Mouse (Mus musculus): ENCODE results near the gene Il1a.

Il1a gene

GRCm38 (mm10) chr2:129309836-129310235 is at the start of gene Il1a:
Gene Il1a (minus strand): TSS chr2:129309972.
- DNase-seq (ENCODE audit: low read depth), result no peak

GRCm38 (mm10) chr2:129338138-129338621 is 28.4 kb upstream of the Il1a start:
- DNase-seq (ENCODE audit: low read depth), result no peak

- no peak for DNase-seq (ENCODE audit: low read depth)
These were observed 23.7 kb upstream of the Il1a start for GRCm38 (mm10) chr2:129333471-129333870.

- DNase-seq (ENCODE audit: low read depth), result no peak
These were observed 20.8 kb upstream of the Il1a start for GRCm38 (mm10) chr2:129330540-129330939.

GRCm38 (mm10) chr2:129330024-129330423 is 20.3 kb upstream of the Il1a start:
- no peak for DNase-seq (ENCODE audit: low read depth)

GRCm38 (mm10) chr2:129328238-129328637 is 18.5 kb upstream of the Il1a start:
- no peak for DNase-seq (ENCODE audit: low read depth)

GRCm38 (mm10) chr2:129324216-129324615 is 14.4 kb upstream of the Il1a start:
- no peak for DNase-seq (ENCODE audit: low read depth)

- no peak for DNase-seq (ENCODE audit: low read depth)
These were observed 12.4 kb upstream of the Il1a start for GRCm38 (mm10) chr2:129322117-129322635.

GRCm38 (mm10) chr2:129320033-129320605 is 10.3 kb upstream of the Il1a start:
- no peak for DNase-seq (ENCODE audit: low read depth)

GRCm38 (mm10) chr2:129315831-129316230 is 6.1 kb upstream of the Il1a start:
- peak; percentile 17 for DNase-seq (ENCODE audit: low read depth)

- DNase-seq (ENCODE audit: low read depth), result no peak
These were observed 5.1 kb upstream of the Il1a start for GRCm38 (mm10) chr2:129314880-129315279.

GRCm38 (mm10) chr2:129313934-129314333 is 4.2 kb upstream of the Il1a start:
- DNase-seq (ENCODE audit: low read depth), result peak; percentile 23

GRCm38 (mm10) chr2:129306020-129306419 is 3.8 kb downstream of the Il1a start:
- no peak for DNase-seq (ENCODE audit: low read depth)

GRCm38 (mm10) chr2:129297589-129297982 is 12.2 kb downstream of the Il1a start:
- DNase-seq (ENCODE audit: low read depth), result no peak

- DNase-seq (ENCODE audit: low read depth), result peak; percentile 99
These were observed 12.8 kb downstream of the Il1a start, which contains the start of gene Ckap2l for GRCm38 (mm10) chr2:129296671-129297588. Gene Ckap2l (minus strand): TSS chr2:129297212.

- no peak for DNase-seq (ENCODE audit: low read depth)
These were observed 13.7 kb downstream of the Il1a start for GRCm38 (mm10) chr2:129296086-129296485.

GRCm38 (mm10) chr2:129295075-129295474 is 14.7 kb downstream of the Il1a start:
- DNase-seq (ENCODE audit: low read depth), result no peak

GRCm38 (mm10) chr2:129273823-129274222 is 35.9 kb downstream of the Il1a start:
- DNase-seq (ENCODE audit: low read depth), result no peak

GRCm38 (mm10) chr2:129270621-129271020 is 39.2 kb downstream of the Il1a start:
- no peak for DNase-seq (ENCODE audit: low read depth)

- no peak for DNase-seq (ENCODE audit: low read depth)
These were observed 39.8 kb downstream of the Il1a start for GRCm38 (mm10) chr2:129269986-129270385.

- no peak for DNase-seq (ENCODE audit: low read depth)
These were observed 40.6 kb downstream of the Il1a start for GRCm38 (mm10) chr2:129269161-129269643.

- DNase-seq (ENCODE audit: low read depth), result no peak
These were observed 42.0 kb downstream of the Il1a start for GRCm38 (mm10) chr2:129267738-129268137.

- no peak for DNase-seq (ENCODE audit: low read depth)
These were observed 44.5 kb downstream of the Il1a start for GRCm38 (mm10) chr2:129265316-129265715.
